ENCODE assay signal across 31 mouse cellular contexts in the genomic region with DNA sequence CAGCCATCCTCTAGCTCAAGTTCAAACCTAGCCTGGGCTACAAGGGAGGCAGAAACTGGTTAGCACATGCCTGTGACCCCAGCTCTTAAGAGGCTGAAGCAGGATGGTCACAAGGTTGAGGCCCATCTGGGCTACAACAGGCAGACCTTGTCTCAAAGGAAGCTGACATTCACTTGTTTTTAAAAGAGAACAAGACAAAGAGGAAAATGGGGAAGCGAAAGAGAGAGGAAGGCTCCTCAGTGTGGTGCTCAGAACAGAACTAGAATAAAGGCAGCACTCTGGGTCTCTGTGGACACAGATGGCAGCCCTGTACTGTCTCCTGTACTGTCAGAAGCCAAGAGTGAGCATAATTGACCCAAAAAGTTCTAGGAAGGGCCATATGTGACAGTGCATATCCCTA. TPM values are rescaled to one million over a fixed set of nuclear protein-coding genes. Genes with fewer than 3 reads are reported as not detected.
DNase-seq lines count a peak whose midpoint lies in the region; ATAC-seq and TF ChIP-seq lines count a peak whose summit lies in the region.
"Had no signal": no experiment of that assay in that cellular context is flagged by ENCODE, and none has a peak within 500 bp of the region (broad histone marks: within the 10 kb centered on the region; RNA-seq: fewer than 3 reads in every experiment).

No protein-coding gene starts in this region.

- H3K4me1 ChIP-seq in bone marrow macrophage, adult 2 months (ENCODE audit: control insufficient read depth, insufficient read depth, low read length), result peaks cover 13% of the 10 kb centered on the region
- H3K4me1 ChIP-seq in intestine, postnatal 0 days (replicated peaks; ENCODE audit: control insufficient read depth, insufficient read depth, low read length), result 0 out of 2 replicates have a peak, but pooled peaks cover 2% of the 10 kb centered on the region

- peak; percentile 15 for DNase-seq in lung, postnatal 36 days
- DNase-seq in lung, adult 18-20 months, result no peak
- no peak for DNase-seq in cerebellum, adult 9-10 months
- DNase-seq: adrenal gland, adult 8-10 months; cerebellum, adult 8-10 months; heart, postnatal 14 days; kidney, adult 11 months; kidney, postnatal 36 days; liver, embryonic 13.5 days; lung, postnatal 4 days; right cerebral cortex, adult 18-20 months; thymus, adult 2 months had no signal

- H3K36me3 ChIP-seq in intestine, postnatal 0 days (ENCODE audit: control insufficient read depth, insufficient read depth), result no peaks in the 10 kb centered on the region
- H3K36me3 ChIP-seq: embryonic facial prominence, embryonic 15.5 days; heart, embryonic 12.5 days; hindbrain, embryonic 12.5 days; kidney, embryonic 15.5 days; limb, embryonic 13.5 days; liver, embryonic 13.5 days; lung, embryonic 15.5 days had no signal

- no peaks in the 10 kb centered on the region for H3K9me3 ChIP-seq in intestine, postnatal 0 days (ENCODE audit: control insufficient read depth)
- H3K9me3 ChIP-seq: embryonic facial prominence, embryonic 15.5 days; heart, embryonic 12.5 days; hindbrain, embryonic 12.5 days; kidney, embryonic 15.5 days; limb, embryonic 13.5 days; liver, embryonic 13.5 days; lung, embryonic 15.5 days had no signal

- TF ChIP-seq POLR2A in bone marrow macrophage, adult 2 months (IDR thresholded peaks at IDR 0.05; ENCODE audit: borderline replicate concordance, low read depth, low read length), result no peak

- no peak overlapping the region for H3K9ac ChIP-seq in intestine, postnatal 0 days (ENCODE audit: low read depth, low read length)
- H3K9ac ChIP-seq: embryonic facial prominence, embryonic 15.5 days; heart, embryonic 12.5 days; hindbrain, embryonic 12.5 days; limb, embryonic 13.5 days; liver, embryonic 13.5 days; lung, embryonic 15.5 days had no signal

- TF ChIP-seq CTCF in bone marrow macrophage, adult 2 months (IDR thresholded peaks at IDR 0.05; ENCODE audit: low read depth, low read length), result no peak
- no peak for TF ChIP-seq CTCF in intestine, postnatal 0 days (IDR thresholded peaks at IDR 0.05; ENCODE audit: low read depth)

- peak; percentile 52 for ATAC-seq in monocyte, adult 5-6 weeks (replicated peaks; ENCODE audit: insufficient number of reproducible peaks, low FRiP score, low TSS enrichment, poor library complexity, severe bottlenecking)
- ATAC-seq in CD4-positive, CD25-positive, alpha-beta regulatory T cell, adult 4 months, result no peak
- no peak for ATAC-seq in intestine, postnatal 0 days
- ATAC-seq: activated CD4-positive, CD25-positive, alpha-beta regulatory T cell, adult 4 months; forebrain, embryonic 14.5 days had no signal

- H3K4me2 ChIP-seq in intestine, postnatal 0 days (replicated peaks; ENCODE audit: low read depth), result no peak overlapping the region
- H3K4me2 ChIP-seq: embryonic facial prominence, embryonic 15.5 days; heart, embryonic 12.5 days; hindbrain, embryonic 12.5 days; limb, embryonic 13.5 days; liver, embryonic 13.5 days; lung, embryonic 15.5 days; midbrain, embryonic 11.5 days had no signal

- 100% methylated on average over 1 of the region's 1 CpGs for WGBS in intestine, postnatal 0 days

- H3K4me3 ChIP-seq in bone marrow macrophage, adult 2 months (ENCODE audit: insufficient read depth, low read length), result no peak overlapping the region
- H3K4me3 ChIP-seq in intestine, postnatal 0 days (ENCODE audit: low read depth, low read length), result no peak overlapping the region
- H3K4me3 ChIP-seq: embryonic facial prominence, embryonic 15.5 days; heart, embryonic 12.5 days; hindbrain, embryonic 12.5 days; kidney, embryonic 15.5 days; limb, embryonic 13.5 days; liver, embryonic 13.5 days; lung, embryonic 15.5 days had no signal

- H3K27me3 ChIP-seq in intestine, postnatal 0 days (replicated peaks; ENCODE audit: control insufficient read depth, insufficient read depth, low read length), result peaks cover 13% of the 10 kb centered on the region; the same call in 1 of the 2 replicates
- H3K27me3 ChIP-seq: embryonic facial prominence, embryonic 15.5 days; hindbrain, embryonic 12.5 days; kidney, embryonic 15.5 days; limb, embryonic 13.5 days had no signal

- H3K27ac ChIP-seq in bone marrow macrophage, adult 2 months (ENCODE audit: insufficient read depth, low read depth, low read length), result peak overlapping the region; percentile 76
- H3K27ac ChIP-seq in intestine, postnatal 0 days (ENCODE audit: low read depth, low read length), result no peak overlapping the region
- H3K27ac ChIP-seq: embryonic facial prominence, embryonic 15.5 days; hindbrain, embryonic 12.5 days; limb, embryonic 13.5 days; liver, embryonic 13.5 days; lung, embryonic 15.5 days had no signal

RNA-seq across cellular contexts. Expression of a gene that starts 2.6 kb away (rescaled TPM):
- polyA plus RNA-seq in bone marrow macrophage, adult 2 months (2012; ENCODE audit: insufficient read depth, insufficient read length, missing spikeins), result 0.29 TPM in 1 of 2 replicates, not detected in the other
- 0.19 TPM in 1 of 3 replicates, not detected in the others for total RNA-seq in monocyte, adult 5-6 weeks (2017)
- not detected for polyA plus RNA-seq in CD4-positive, CD25-positive, alpha-beta regulatory T cell, adult 4 months (2017; shearing (Covaris generic))
- polyA plus RNA-seq in intestine, postnatal 0 days (2015; fragmentation: Nextera tagmentation; extraction: Ambion mirVana), result 4.4 and 4.9 TPM in 2 replicates
- polyA plus RNA-seq: activated CD4-positive, CD25-positive, alpha-beta regulatory T cell, adult 4 months had no signal

RNA-seq across cellular contexts. Expression of a gene that starts 7.9 kb away (rescaled TPM):
- 6.0 and 6.8 TPM in 2 replicates for polyA plus RNA-seq in bone marrow macrophage, adult 2 months (2012; ENCODE audit: insufficient read depth, insufficient read length, missing spikeins)
- total RNA-seq in monocyte, adult 5-6 weeks (2017), result 7.9 to 13.7 TPM (median 8.1 TPM) in 3 replicates
- polyA plus RNA-seq in CD4-positive, CD25-positive, alpha-beta regulatory T cell, adult 4 months (2017; shearing (Covaris generic)), result 10 to 100 TPM; 22.0 to 26.3 TPM
- polyA plus RNA-seq in intestine, postnatal 0 days (2015; fragmentation: Nextera tagmentation; extraction: Ambion mirVana), result 114 and 123 TPM in 2 replicates

RNA-seq across cellular contexts. Expression of a gene that starts 26.7 kb away (rescaled TPM):
- 16.7 and 20.7 TPM in 2 replicates for polyA plus RNA-seq in bone marrow macrophage, adult 2 months (2012; ENCODE audit: insufficient read depth, insufficient read length, missing spikeins)
- total RNA-seq in monocyte, adult 5-6 weeks (2017), result 6.8 to 24.4 TPM (median 11.1 TPM) in 3 replicates
- 10 to 100 TPM; 11.4 to 14.4 TPM for polyA plus RNA-seq in CD4-positive, CD25-positive, alpha-beta regulatory T cell, adult 4 months (2017; shearing (Covaris generic))
- polyA plus RNA-seq in intestine, postnatal 0 days (2015; fragmentation: Nextera tagmentation; extraction: Ambion mirVana), result 14.5 and 15.8 TPM in 2 replicates

RNA-seq across cellular contexts. Expression of a gene that starts 46.4 kb away (rescaled TPM):
- not detected in 2 replicates for polyA plus RNA-seq in bone marrow macrophage, adult 2 months (2012; ENCODE audit: insufficient read depth, insufficient read length, missing spikeins)
- total RNA-seq in monocyte, adult 5-6 weeks (2017), result not detected in 3 replicates
- not detected for polyA plus RNA-seq in CD4-positive, CD25-positive, alpha-beta regulatory T cell, adult 4 months (2017; shearing (Covaris generic))
- polyA plus RNA-seq in intestine, postnatal 0 days (2015; fragmentation: Nextera tagmentation; extraction: Ambion mirVana), result not detected in 2 replicates
- total RNA-seq: adrenal gland, adult 8-10 months; gastrocnemius, adult 8-10 months; heart, postnatal 14 days; left cerebral cortex, adult 18-20 months; left cerebral cortex, postnatal 25 days; midbrain, postnatal 0 days had no signal
- polyA plus RNA-seq: activated CD4-positive, CD25-positive, alpha-beta regulatory T cell, adult 4 months; embryonic facial prominence, embryonic 15.5 days; forebrain, embryonic 14.5 days; heart, embryonic 12.5 days; hindbrain, embryonic 12.5 days; kidney, embryonic 15.5 days; limb, embryonic 13.5 days; liver, embryonic 13.5 days; lung, embryonic 15.5 days; midbrain, embryonic 11.5 days; midbrain, postnatal 0 days; neural tube, embryonic 11.5 days; stomach, embryonic 16.5 days; thymus, adult 2 months had no signal

RNA-seq across cellular contexts. Expression of a gene that starts 53.6 kb away (rescaled TPM):
- 20.0 and 21.0 TPM in 2 replicates for polyA plus RNA-seq in bone marrow macrophage, adult 2 months (2012; ENCODE audit: insufficient read depth, insufficient read length, missing spikeins)
- 37.3 to 62.6 TPM (median 61.9 TPM) in 3 replicates for total RNA-seq in monocyte, adult 5-6 weeks (2017)
- 10 to 100 TPM; 56.5 to 73.1 TPM for polyA plus RNA-seq in CD4-positive, CD25-positive, alpha-beta regulatory T cell, adult 4 months (2017; shearing (Covaris generic))
- polyA plus RNA-seq in intestine, postnatal 0 days (2015; fragmentation: Nextera tagmentation; extraction: Ambion mirVana), result 22.6 and 23.2 TPM in 2 replicates
